Comparison of ENCODE assay signal across 14 mouse cellular contexts in the genomic region with DNA sequence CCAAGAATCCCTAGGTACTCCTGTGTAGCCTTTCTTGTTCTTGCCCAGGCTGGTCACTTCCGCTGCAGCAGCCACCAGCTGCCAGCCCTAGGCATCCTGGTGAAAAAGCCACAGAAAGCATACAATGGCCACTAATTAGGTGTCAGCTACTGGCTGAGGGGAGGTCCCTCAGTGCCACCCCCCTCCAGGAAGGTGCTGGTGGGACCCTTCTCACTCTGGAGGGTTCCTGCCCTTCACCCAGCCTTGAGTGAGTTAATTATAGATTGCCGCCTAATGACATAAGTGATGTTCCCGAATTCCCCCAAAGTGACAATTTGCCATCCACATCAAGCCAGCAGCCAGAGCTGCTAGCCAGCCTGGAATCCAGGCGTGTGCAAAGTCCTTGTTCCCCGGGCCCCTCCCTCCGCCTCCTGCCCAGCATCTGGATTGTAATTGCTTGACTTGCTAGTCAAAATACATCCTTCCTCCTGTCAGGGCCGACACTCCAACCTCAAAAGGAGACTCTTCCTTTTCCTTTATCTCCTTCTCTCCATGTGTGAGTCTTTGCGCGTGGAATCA.
DNase-seq lines count a peak whose midpoint lies in the region; ATAC-seq and TF ChIP-seq lines count a peak whose summit lies in the region.
"Had no signal": no experiment of that assay in that cellular context is flagged by ENCODE, and none has a peak within 500 bp of the region (broad histone marks: within the 10 kb centered on the region; RNA-seq: fewer than 3 reads in every experiment).

No protein-coding gene starts in this region.

- peaks cover 20% of the 10 kb centered on the region for H3K4me1 ChIP-seq in embryonic facial prominence, embryonic 14.5 days (ENCODE audit: control insufficient read depth, insufficient read depth, low read length)
- H3K4me1 ChIP-seq in lung, adult 2 months (ENCODE audit: control insufficient read depth, insufficient read depth, low read length), result no peaks in the 10 kb centered on the region

- no peaks in the 10 kb centered on the region for H3K9me3 ChIP-seq in embryonic facial prominence, embryonic 14.5 days (ENCODE audit: control insufficient read depth, low read length)
- H3K9me3 ChIP-seq: midbrain, embryonic 10.5 days; neural tube, embryonic 12.5 days had no signal

- no peak overlapping the region for H3K4me3 ChIP-seq in embryonic facial prominence, embryonic 14.5 days (ENCODE audit: low read depth, low read length)
- H3K4me3 ChIP-seq in lung, adult 2 months (replicated peaks; ENCODE audit: extremely low read depth, low read depth, low read length), result no peak overlapping the region
- H3K4me3 ChIP-seq: midbrain, embryonic 10.5 days; neural tube, embryonic 12.5 days had no signal

- TF ChIP-seq POLR2A in lung, adult 2 months (IDR thresholded peaks at IDR 0.05; ENCODE audit: borderline replicate concordance, extremely low read depth, low read depth, low read length), result no peak

- H3K36me3 ChIP-seq in embryonic facial prominence, embryonic 14.5 days (ENCODE audit: control insufficient read depth, insufficient read depth, low read length), result no peaks in the 10 kb centered on the region
- H3K36me3 ChIP-seq: midbrain, embryonic 10.5 days; neural tube, embryonic 12.5 days had no signal

- H3K4me2 ChIP-seq in embryonic facial prominence, embryonic 14.5 days (ENCODE audit: low read depth, low read length), result no peak overlapping the region
- H3K4me2 ChIP-seq: lung, embryonic 14.5 days; neural tube, embryonic 12.5 days had no signal

- DNase-seq in gastrocnemius, adult 18-20 months (ENCODE audit: low spot score), result peak; percentile 13
- DNase-seq in gastrocnemius, adult 8-10 months (ENCODE audit: low spot score in 2 of 2), result no peak
- DNase-seq in 3T3-L1 (ENCODE audit: low read depth, low spot score), result peak; percentile 23
- DNase-seq in embryonic facial prominence, embryonic 14.5 days (ENCODE audit: low spot score), result peak; percentile 29
- peak; percentile 23 for DNase-seq in gastrocnemius, postnatal 25 days
- no peak for DNase-seq in layer of hippocampus, postnatal 14 days (ENCODE audit: low spot score in 2 of 2)
- DNase-seq in layer of hippocampus, adult 8-10 months (ENCODE audit: low spot score in 2 of 2), result no peak
- no peak for DNase-seq in lung, adult 2 months
- DNase-seq: kidney, postnatal 25 days; right cerebral cortex, postnatal 14 days; thymus, postnatal 36 days had no signal

- WGBS in embryonic facial prominence, embryonic 14.5 days, result 33% methylated on average over 9 of the region's 9 CpGs
- WGBS in lung, adult 2 months, result 47% methylated on average over 9 of the region's 9 CpGs

- TF ChIP-seq CTCF in lung, adult 2 months (IDR thresholded peaks at IDR 0.05; ENCODE audit: insufficient read depth, low read length), result no peak

- H3K27me3 ChIP-seq in embryonic facial prominence, embryonic 14.5 days (replicated peaks; ENCODE audit: control insufficient read depth, insufficient read depth, low read length), result no peaks in the 10 kb centered on the region
- H3K27me3 ChIP-seq: neural tube, embryonic 12.5 days had no signal

- H3K9ac ChIP-seq in embryonic facial prominence, embryonic 14.5 days (ENCODE audit: low read depth, low read length), result no peak overlapping the region
- H3K9ac ChIP-seq: lung, embryonic 14.5 days had no signal

- no peak for ATAC-seq in embryonic facial prominence, embryonic 14.5 days (ENCODE audit: low read depth)

- no peak overlapping the region for H3K27ac ChIP-seq in embryonic facial prominence, embryonic 14.5 days (replicated peaks; ENCODE audit: low read depth, low read length)
- H3K27ac ChIP-seq: neural tube, embryonic 12.5 days had no signal

Comparison
In these comparisons a context has a peak if more than half of its experiments do, and no peak if none do; other contexts are left out.
1. DNase-seq: peak in gastrocnemius, adult 18-20 months (single experiment), 3T3-L1 (single experiment), embryonic facial prominence, embryonic 14.5 days (single experiment) and gastrocnemius, postnatal 25 days (single experiment); none in gastrocnemius, adult 8-10 months (0 of 2), layer of hippocampus, postnatal 14 days (0 of 2), layer of hippocampus, adult 8-10 months (0 of 2) and lung, adult 2 months (single experiment).